Mouse (Mus musculus) heart, embryonic 14.5 days (tissue): ENCODE measurements around the gene Slc25a38. TPM values are rescaled to one million over a fixed set of nuclear protein-coding genes. Genes with fewer than 3 reads are reported as not detected.

Source experiments
- ATAC-seq: fragments of 200-750 bp; cut with Nextera tagmentation; 2 replicates; pipeline ENCODE4 v1.8.0; 2017; ENCODE audit warnings: low read depth, moderate TSS enrichment; ENCODE audit not compliant: insufficient number of reproducible peaks, insufficient read depth, low FRiP score
- H3K27ac ChIP-seq, 2 experiments: fragments of 200-500 bp in 1 of 2; fragments of 300-500 bp in 1 of 2; sonication (generic) in 1 of 2; replicated peaks in 1 of 2; 2 replicates each; pipeline ENCODE4 v1.5.1; 2012 to 2014; ENCODE audit warnings: low read depth in 2 of 2, low read length in 2 of 2, control low read depth in 1 of 2, mild to moderate bottlenecking in 1 of 2, mixed read lengths in 1 of 2; ENCODE audit not compliant: control insufficient read depth in 1 of 2, insufficient read depth in 1 of 2
- H3K27me3 ChIP-seq: fragments of 300-500 bp; sonication (generic); 2 replicates; pipeline ENCODE4 v1.6.1; 2014; ENCODE audit warnings: mild to moderate bottlenecking, low read length, control low read depth; ENCODE audit not compliant: control insufficient read depth, insufficient read depth
- H3K36me3 ChIP-seq: fragments of 300-500 bp; sonication (generic); 2 replicates; pipeline ENCODE4 v1.6.1; 2014; ENCODE audit warnings: mild to moderate bottlenecking, control low read depth, low read length, mixed read lengths; ENCODE audit not compliant: control insufficient read depth, insufficient read depth
- H3K4me1 ChIP-seq, 2 experiments: fragments of 200-500 bp in 1 of 2; fragments of 300-500 bp in 1 of 2; sonication (generic) in 1 of 2; 2 replicates each; pipeline ENCODE4 v1.6.1; 2012 to 2014; ENCODE audit warnings: low read length in 2 of 2, control low read depth in 1 of 2, mixed read lengths in 1 of 2; ENCODE audit not compliant: control insufficient read depth in 2 of 2, insufficient read depth in 2 of 2
- H3K4me2 ChIP-seq: fragments of 300-500 bp; sonication (generic); 2 replicates; pipeline ENCODE4 v1.6.1; 2014; ENCODE audit warnings: mild to moderate bottlenecking, low read length
- H3K4me3 ChIP-seq, 2 experiments: fragments of 200-500 bp in 1 of 2; fragments of 300-500 bp in 1 of 2; sonication (generic) in 1 of 2; 2 replicates each; pipeline ENCODE4 v1.5.1; 2012 to 2014; ENCODE audit warnings: low read length in 2 of 2, mild to moderate bottlenecking in 2 of 2, control low read depth in 1 of 2, low read depth in 1 of 2, moderate library complexity in 1 of 2; ENCODE audit not compliant: control insufficient read depth in 1 of 2, insufficient read depth in 1 of 2
- H3K9ac ChIP-seq: fragments of 300-500 bp; sonication (generic); 2 replicates; pipeline ENCODE4 v1.6.1; 2014; ENCODE audit warnings: mild to moderate bottlenecking, low read length
- H3K9me3 ChIP-seq: fragments of 300-500 bp; sonication (generic); 2 replicates; pipeline ENCODE4 v1.6.1; 2016; ENCODE audit warnings: low read length, control low read depth; ENCODE audit not compliant: control insufficient read depth
- WGBS: fragments of 180-500 bp; shearing (Covaris S2); extraction: QIAGEN DNeasy Blood & Tissue Kit; methylation state at CpG from one replicate; pipeline ENCODE4 v1.1.7; 2014; 5-methylcytosine and 5-hydroxymethylcytosine counted together
- polyA plus RNA-seq: library from polyadenylated mRNA; unstranded; fragments of >200 nt; fragmentation: Nextera tagmentation; extraction: Ambion mirVana; gene quantifications from 2 replicates; pipeline ENCODE4 v1.2.1, GENCODE M21; 2014

Slc25a38 gene
- polyA plus RNA-seq, 1 experiment from 2014 or later, result 19.5 TPM

GRCm38 (mm10) chr9:120171295-120171694 is 61.1 kb downstream of the Slc25a38 start:
- ATAC-seq, result no peak
- H3K27me3 ChIP-seq, result peaks cover 6% of the 10 kb centered on the region; the same call in 1 of the 2 replicates
- no peak overlapping the region for H3K9ac ChIP-seq
- WGBS, result 38% methylated on average over 5 of the region's 5 CpGs
- no peak overlapping the region for H3K27ac ChIP-seq
- no peak overlapping the region for H3K4me2 ChIP-seq
- no peaks in the 10 kb centered on the region for H3K4me1 ChIP-seq
- H3K36me3 ChIP-seq, result no peaks in the 10 kb centered on the region
- H3K9me3 ChIP-seq, result no peaks in the 10 kb centered on the region
- H3K4me3 ChIP-seq, result no peak overlapping the region

Other genes with a start within 250 kb of the Slc25a38 start
- gene Wdr48, start 215.5 kb upstream of the Slc25a38 start, polyA plus RNA-seq, result 36.1 and 38.9 TPM in 2 replicates
- gene Gorasp1, start 172.8 kb upstream of the Slc25a38 start, polyA plus RNA-seq, result 19.5 and 23.2 TPM in 2 replicates
- 0.07 and 0.49 TPM in 2 replicates for gene Ttc21a, start 172.8 kb upstream of the Slc25a38 start, polyA plus RNA-seq
- gene Csrnp1, start 125.7 kb upstream of the Slc25a38 start, polyA plus RNA-seq, result 1.7 and 3.2 TPM in 2 replicates
- 57.1 and 59.9 TPM in 2 replicates for gene Xirp1, start 86.8 kb upstream of the Slc25a38 start, polyA plus RNA-seq
- gene Cx3cr1, start 40.5 kb upstream of the Slc25a38 start, polyA plus RNA-seq, result 7.5 and 9.0 TPM in 2 replicates
- 0.18 TPM in 1 of 2 replicates, not detected in the other for gene Ccr8, start 18.3 kb upstream of the Slc25a38 start, polyA plus RNA-seq
- gene Rpsa, start 17.3 kb downstream of the Slc25a38 start, polyA plus RNA-seq, result 1,085 and 1,200 TPM in 2 replicates
- gene Mobp, start 39.3 kb downstream of the Slc25a38 start, polyA plus RNA-seq, result not detected in 2 replicates
- 0.39 and 0.46 TPM in 2 replicates for gene Myrip, start 191.1 kb downstream of the Slc25a38 start, polyA plus RNA-seq